Mouse (Mus musculus) CD4-positive, CD25-positive, alpha-beta regulatory T cell, adult 4 months (primary cell): Measurements from ENCODE around the gene Nans. TPM values are rescaled to one million over a fixed set of nuclear protein-coding genes. Genes with fewer than 3 reads are reported as not detected.
A peak's percentile ranks its signal among the peaks of the same experiment; 100 is the strongest.

Experiments used
- ATAC-seq: one replicate; pipeline ENCODE4 v1.8.0; 2017
- polyA plus RNA-seq, 2 experiments: library from polyadenylated mRNA; unstranded; fragments of 100-300 nt; shearing (Covaris generic); gene quantifications; one replicate each; pipeline ENCODE4 v1.2.1; 2017

Nans gene
- 10 to 100 TPM; 67.1 to 69.6 TPM for polyA plus RNA-seq

DNA sequence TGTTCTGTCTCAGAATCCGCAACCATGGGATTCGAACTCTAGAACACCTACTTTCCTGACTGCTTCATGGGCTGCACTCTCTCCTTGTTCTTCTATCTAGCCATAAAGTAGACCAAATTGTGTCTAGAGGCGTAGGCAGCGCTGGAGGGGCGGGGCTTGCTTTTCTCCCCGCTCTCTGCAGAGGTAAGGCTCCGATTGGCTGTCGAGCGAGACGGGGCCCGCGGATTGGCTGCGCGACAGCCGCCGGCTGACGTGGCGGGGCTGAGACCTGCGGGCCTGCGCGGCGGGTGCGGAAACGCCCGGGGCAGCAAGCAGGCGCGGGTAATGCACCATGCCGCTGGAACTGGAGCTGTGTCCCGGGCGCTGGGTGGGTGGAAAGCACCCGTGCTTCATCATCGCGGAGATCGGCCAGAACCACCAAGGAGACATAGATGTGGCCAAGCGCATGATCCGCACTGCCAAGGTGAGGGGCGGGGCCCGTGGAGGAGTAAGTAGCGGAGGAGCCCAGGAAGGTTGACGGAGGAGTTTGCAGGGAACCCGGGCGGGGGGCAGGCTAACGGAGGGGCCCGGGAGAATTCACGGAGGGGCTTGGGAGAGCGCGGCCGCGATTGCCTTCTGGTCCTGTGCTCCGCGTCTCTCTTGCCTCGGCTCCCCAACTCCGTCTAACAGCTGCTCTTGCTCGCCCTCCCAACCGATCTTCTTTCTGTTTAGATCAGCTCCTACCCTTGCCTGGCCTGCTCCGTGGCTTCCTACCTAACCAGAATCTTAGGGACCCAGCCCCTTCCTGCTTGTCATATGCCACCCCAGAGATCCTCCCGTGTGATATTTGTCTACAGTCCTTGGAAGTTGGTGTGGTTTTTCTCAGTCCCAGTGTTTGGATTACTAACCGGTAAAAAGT is at the start of gene Nans:
Nans (plus strand) TSS at position 221 of the 898 bp plus-strand sequence.
- peak; percentile 89 for ATAC-seq

- peak; percentile 62 for ATAC-seq
Measured at GRCm38 (mm10) chr4:46442501-46442900, 46.5 kb upstream of the Nans start.

DNA sequence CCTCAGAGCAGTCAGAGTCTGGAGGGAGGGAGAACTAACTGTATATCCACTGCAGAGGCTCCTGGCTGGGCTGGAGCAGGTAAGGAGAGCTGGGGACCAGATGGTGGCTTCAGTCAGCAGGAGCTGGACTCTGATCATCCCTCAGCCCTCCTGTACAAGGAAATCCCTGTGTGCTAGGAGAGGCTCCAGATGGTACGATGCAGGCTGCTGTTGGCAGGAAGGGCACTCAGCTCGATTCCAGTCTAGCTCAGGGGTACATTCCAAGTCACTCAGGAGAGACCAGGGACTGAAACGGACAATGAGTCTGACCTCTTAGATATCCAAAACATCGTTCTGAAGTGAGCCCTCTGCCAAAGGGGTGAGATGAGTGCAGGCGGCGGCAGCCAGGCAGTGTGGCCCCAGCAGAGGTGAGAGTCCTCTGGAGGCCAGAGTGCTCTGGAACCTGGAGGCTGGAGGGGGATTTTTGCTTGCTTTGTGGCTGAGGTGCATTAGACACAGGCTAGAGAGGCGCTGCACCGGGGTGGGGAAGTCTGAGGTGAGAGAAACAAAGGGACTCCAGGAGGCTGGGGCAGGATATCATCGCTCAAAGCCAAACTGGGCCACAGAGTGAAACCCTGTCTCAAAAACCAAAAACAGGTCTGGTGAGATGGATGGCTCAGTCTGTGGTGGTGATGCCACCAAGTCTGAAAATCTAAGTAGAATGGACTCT is 43.7 kb upstream of the Nans start:
- ATAC-seq = no peak

- ATAC-seq = no peak
Measured at GRCm38 (mm10) chr4:46447461-46447860, 41.6 kb upstream of the Nans start.

GRCm38 (mm10) chr4:46448886-46449285 is 40.2 kb upstream of the Nans start:
- no peak for ATAC-seq

GRCm38 (mm10) chr4:46450020-46450518 is 39.0 kb upstream of the Nans start:
- ATAC-seq = no peak

DNA sequence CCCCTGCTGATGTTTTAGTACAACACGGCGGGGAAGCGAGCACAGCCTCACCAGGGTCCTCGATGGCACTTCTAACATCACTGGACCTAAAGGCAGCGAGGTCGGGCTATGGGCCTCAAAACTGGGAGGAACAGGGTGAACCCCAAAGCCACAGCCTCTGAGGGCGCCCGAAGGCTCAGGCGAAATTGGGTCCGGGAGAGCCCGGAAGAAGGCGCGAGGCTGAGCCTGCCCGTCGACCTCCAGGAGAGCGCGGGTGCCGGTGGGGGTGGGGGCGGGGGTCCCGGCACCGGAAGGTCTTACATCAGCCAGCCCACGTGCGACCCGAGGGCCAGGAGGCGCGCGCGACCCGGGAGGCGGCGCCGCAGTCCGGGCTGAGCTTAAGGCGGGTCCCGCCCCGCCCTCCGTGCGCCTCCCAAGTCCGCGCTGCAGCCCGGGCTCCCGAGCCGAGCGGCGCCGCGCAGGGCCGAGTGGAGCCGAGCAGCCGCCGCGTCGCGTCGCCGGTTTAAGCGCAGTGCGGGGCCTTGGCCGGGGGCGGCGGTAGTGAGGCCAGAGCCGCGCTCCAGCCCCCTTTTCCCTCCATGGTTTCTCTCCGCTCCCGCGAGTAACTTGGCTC is 38.4 kb upstream of the Nans start, which contains the start of gene Anp32b:
Anp32b (plus strand) TSS at position 384 of the 613 bp plus-strand sequence.
- ATAC-seq = peak; percentile 78

GRCm38 (mm10) chr4:46451240-46451757 is 37.7 kb upstream of the Nans start:
- ATAC-seq = peak; percentile 18

GRCm38 (mm10) chr4:46451758-46452480 is 37.1 kb upstream of the Nans start:
- peak; percentile 16 for ATAC-seq

DNA sequence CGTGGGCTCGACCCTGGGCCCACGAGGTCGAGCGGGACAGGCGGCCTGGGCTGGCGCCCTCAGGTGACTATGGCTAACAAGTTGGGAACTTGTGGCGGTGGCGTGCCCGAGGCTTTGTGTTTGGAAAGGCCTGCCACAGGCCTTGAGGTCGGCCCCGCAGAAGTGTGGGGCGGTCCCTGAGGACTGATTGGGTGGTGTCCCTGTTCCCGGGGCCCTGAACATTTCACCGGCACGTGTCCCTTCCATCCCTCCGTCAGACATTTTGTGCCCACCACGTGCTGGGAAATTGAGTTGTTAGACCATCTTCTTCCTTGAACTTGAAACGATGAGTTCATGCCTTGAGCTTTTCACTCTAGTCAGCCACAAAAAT is 36.6 kb upstream of the Nans start:
- peak; percentile 13 for ATAC-seq

DNA sequence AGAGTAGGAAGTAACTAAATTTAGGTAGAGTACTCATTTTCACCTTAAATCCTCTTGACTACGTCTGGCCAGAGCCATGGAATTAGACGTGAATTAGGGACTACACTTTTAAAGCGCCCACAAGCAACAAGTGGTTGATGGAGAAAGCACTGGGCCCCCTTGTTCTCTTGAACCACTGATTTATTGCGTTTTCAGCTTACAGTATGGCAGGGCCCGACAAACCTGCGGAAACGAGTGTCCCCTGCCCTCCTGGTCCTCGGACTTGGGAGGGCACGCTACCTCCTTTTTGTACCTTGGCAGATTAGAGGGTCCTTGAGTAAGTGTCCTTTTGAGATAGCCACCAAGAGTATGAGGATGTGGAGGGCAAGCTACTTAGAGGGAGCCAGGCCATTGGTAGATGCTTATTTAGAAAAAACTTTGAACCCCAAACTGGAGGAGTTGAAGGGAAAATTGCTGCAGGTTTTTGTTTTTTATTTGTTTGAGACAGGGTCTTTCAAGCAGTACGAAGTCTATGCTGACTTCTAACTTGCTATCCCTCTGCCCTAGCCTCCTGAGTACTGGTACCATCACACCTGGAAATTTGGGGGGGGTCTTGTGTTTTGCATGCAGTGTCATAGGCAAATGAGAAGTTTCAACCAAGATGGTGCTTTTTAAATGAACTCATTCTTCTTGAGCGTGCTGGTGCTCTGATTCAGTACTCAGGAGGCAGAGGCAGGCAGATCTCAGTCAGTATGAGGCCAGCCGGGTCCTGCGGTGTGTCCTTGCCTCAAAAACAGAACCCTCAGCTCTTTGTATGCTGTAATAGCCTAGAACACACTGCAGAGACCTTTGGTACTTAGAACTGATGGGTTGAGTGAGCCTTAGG is 36.0 kb upstream of the Nans start:
- ATAC-seq = no peak

DNA sequence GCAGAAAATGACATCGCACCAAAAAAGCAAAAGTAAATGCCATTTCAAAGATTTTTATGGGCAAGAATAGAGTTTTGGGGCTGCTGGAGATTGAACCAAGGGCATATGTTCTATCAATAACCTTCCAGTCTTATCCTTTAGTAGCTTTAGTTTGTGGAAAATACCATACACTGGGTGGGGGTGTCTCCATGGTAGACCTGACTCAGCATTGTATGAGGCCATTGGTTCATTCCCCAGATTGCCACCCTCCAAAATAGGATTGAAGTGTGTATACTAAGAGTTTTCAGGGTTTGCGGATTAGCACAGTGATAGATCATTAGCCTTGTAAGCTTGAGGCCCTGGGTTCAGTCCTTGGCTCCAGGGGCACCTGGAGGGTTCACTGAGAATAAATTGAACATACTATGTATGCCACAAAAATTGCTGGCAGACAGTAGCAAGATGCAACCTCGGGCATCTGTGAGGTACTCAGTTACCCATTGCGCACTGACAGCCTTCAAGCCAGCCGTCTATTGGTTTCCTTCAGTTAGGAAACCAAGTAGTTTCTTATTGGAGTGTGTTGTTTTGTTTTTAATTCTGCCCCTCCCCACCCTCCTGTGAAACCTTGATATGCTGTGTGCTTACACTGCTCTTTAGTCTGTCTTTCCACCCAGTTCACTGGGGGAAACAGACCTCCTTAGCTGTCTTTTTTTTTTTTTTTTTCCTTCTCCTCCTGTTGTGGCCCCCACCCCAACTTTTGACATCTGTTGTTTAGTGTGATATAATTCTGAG is 34.8 kb upstream of the Nans start:
- ATAC-seq = peak; percentile 10

- no peak for ATAC-seq
Measured at GRCm38 (mm10) chr4:46456762-46457161, 32.3 kb upstream of the Nans start.

DNA sequence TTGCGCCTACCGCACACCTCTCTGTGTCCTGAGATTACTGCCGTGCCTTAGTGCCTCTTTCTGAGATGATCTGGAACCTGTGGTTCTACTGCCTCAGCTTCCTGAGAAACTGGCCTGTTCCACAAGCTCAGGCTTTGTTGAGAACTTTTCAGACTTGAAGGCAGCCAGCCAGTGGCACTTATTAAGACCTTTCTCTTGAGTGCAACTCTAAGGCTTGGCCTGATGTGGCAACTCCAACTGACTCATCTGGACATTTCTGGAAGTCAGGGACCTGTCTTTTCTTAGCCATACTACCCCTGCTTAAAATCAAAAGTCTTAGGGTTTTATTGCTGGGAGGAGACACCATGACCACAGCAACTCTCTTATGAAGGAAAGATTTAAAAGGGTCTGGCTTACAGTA is 31.9 kb upstream of the Nans start:
- no peak for ATAC-seq

GRCm38 (mm10) chr4:46458411-46458810 is 30.6 kb upstream of the Nans start:
- no peak for ATAC-seq

GRCm38 (mm10) chr4:46463130-46463830 is 25.8 kb upstream of the Nans start:
- peak; percentile 60 for ATAC-seq

DNA sequence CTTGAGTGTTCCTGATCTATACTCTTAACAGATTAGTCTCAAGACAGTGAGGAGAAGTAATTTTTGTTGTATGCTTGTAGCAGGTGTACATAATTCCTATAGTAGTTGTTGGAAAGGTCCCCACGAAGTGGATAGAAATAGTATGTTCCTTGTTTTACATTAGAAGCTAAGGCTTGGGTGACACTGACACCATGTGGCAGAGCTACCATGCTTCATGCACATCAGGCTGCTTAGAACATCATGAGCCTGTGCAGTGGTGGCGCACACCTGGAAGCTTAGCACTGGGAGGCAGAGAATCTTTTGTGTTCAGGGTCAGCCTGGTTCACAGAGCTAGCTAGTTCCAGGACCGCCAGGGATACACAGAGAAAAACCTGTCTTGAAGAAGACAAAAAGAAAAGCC is 23.3 kb upstream of the Nans start:
- ATAC-seq = no peak

DNA sequence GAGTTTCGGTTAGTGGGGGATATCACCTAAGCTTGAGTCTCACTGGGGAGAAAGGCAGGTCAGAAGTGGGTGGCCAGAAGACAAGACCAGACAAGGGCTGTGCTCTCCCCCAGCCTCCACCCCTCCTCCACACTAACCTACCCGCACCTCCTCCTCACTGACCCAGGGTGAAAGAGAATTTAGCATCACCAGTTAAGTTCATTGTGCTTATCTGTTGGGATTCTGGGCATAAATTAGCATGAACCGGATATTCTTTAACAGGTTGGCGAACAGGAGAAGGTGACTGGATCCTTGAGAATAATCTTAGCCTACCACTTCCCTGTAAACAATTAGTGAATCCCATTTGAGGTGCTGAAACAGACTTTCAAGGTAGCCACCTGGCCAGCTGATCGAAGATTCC is 13.9 kb upstream of the Nans start:
- ATAC-seq = no peak

DNA sequence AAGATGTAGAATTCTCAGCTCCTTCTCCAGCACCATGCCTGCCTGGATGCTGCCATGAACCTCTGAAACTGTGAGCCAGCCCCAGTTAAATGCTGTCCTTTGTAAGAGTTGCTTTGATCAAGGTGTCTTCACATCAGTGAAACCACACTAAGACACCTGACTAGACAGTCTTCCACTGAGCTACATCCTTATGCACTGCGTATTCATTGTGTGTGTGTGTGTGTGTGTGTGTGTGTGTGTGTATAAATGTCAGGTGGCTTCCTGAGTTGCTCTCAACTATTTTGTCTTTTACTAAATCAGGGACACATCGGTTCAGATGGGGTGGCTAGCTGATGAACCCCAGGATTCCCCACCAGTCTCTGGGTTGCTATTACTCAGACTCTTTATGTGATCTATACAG is 10.0 kb upstream of the Nans start:
- ATAC-seq = peak; percentile 90
